Mouse (Mus musculus): ENCODE results near the gene Lzts2.
"Not testable (repeated sequence)": the region's sequence is repeated elsewhere in the genome, so short reads cannot be mapped to it uniquely, and the experiment has no call there.

The Lzts2 gene

GRCm38 (mm10) chr19:45025937-45026568 lies 11.8 kb downstream of the Lzts2 start:
- in situ Hi-C loops (cut with MseI, MboI), result no loop called here

- in situ Hi-C loops (cut with MseI, MboI), result no loop called here
These were observed 12.9 kb downstream of the Lzts2 start for GRCm38 (mm10) chr19:45026958-45027670.

- in situ Hi-C loops (cut with MseI, MboI), result no loop called here
These were observed 13.6 kb downstream of the Lzts2 start for GRCm38 (mm10) chr19:45027848-45028247.

- in situ Hi-C loops (cut with MseI, MboI), result no loop called here
These were observed 14.5 kb downstream of the Lzts2 start for GRCm38 (mm10) chr19:45028746-45029145.

- in situ Hi-C loops (cut with MseI, MboI), result no loop called here
These were observed 15.4 kb downstream of the Lzts2 start for GRCm38 (mm10) chr19:45029571-45029970.

GRCm38 (mm10) chr19:45030111-45030510 lies 15.9 kb downstream of the Lzts2 start:
- in situ Hi-C loops (cut with MseI, MboI), result no loop called here

- in situ Hi-C loops (cut with MseI, MboI), result no loop called here
These were observed 16.8 kb downstream of the Lzts2 start for GRCm38 (mm10) chr19:45030746-45031693.

- in situ Hi-C loops (cut with MseI, MboI), result no loop called here
These were observed 17.6 kb downstream of the Lzts2 start for GRCm38 (mm10) chr19:45031780-45032179.

GRCm38 (mm10) chr19:45032570-45033332 lies 18.5 kb downstream of the Lzts2 start:
- in situ Hi-C loops (cut with MseI, MboI), result no loop called here

GRCm38 (mm10) chr19:45036867-45037266 lies 22.7 kb downstream of the Lzts2 start:
- in situ Hi-C loops (cut with MseI, MboI), result no loop called here

- in situ Hi-C loops (cut with MseI, MboI), result not testable (repeated sequence)
These were observed 24.0 kb downstream of the Lzts2 start for GRCm38 (mm10) chr19:45038198-45038597.

GRCm38 (mm10) chr19:45040214-45040613 lies 26.0 kb downstream of the Lzts2 start:
- in situ Hi-C loops (cut with MseI, MboI), result no loop called here

- in situ Hi-C loops (cut with MseI, MboI), result no loop called here
These were observed 30.2 kb downstream of the Lzts2 start for GRCm38 (mm10) chr19:45044389-45044927.

- in situ Hi-C loops (cut with MseI, MboI), result no loop called here
These were observed 31.0 kb downstream of the Lzts2 start for GRCm38 (mm10) chr19:45045236-45045635.

- in situ Hi-C loops (cut with MseI, MboI), result no loop called here
These were observed 31.4 kb downstream of the Lzts2 start, which contains the start of gene Pdzd7 for GRCm38 (mm10) chr19:45045651-45046050. Pdzd7 (minus strand) TSS chr19:45045717.

- in situ Hi-C loops (cut with MseI, MboI), result no loop called here
These were observed 32.5 kb downstream of the Lzts2 start for GRCm38 (mm10) chr19:45046523-45047321.

- in situ Hi-C loops (cut with MseI, MboI), result no loop called here
These were observed 33.3 kb downstream of the Lzts2 start, which contains the start of gene Sfxn3 for GRCm38 (mm10) chr19:45047417-45047934. Sfxn3 (plus strand) TSS chr19:45047503.

- in situ Hi-C loops (cut with MseI, MboI), result no loop called here
These were observed 33.9 kb downstream of the Lzts2 start for GRCm38 (mm10) chr19:45047935-45048643.

GRCm38 (mm10) chr19:45048644-45049365 lies 34.6 kb downstream of the Lzts2 start:
- in situ Hi-C loops (cut with MseI, MboI), result no loop called here

Measured in mouse trophoblast stem cell (cell line).